Mouse (Mus musculus): ENCODE measurements around the gene Tnni1.

Gene Tnni1

DNA sequence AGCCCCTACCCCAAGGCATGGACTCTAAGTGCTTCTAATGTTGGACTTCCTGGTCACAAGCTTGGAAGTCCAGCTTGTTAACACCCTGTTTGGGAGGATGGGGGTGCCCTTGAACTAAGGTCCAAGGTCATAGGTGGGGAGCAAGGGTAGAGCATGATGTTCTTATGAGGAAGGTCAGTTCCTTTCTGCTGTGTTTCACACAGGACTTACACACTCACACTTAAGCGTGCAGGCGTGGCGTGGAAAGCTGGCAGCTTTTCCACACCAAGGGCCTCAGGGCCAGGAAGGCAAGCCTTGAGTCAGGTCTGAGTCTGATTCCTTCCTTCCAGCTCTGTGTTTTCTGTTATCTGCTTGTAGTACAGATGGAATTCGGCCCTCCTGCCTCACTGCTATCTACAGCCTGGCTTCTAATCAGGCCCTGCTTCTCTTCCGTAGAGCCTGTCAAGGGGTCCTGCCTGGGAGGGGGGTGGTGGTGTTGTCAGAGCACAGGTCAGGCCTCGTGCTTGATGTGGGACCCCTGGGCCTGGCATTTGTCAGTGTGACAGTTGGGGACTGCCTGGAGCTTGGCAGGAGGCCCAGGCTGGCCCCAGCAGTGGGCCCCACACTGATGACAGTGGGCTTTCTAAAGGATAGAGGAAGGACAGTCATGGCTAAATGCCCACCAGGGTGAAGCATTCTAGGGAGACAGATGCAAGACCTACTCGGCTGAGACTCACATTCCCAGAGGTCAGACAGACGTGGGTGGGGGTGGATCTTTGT lies 21.1 kb downstream of the Tnni1 start:
- in situ Hi-C loops (cut with MboI; ENCODE audit: unreplicated experiment in 2 of 2), result loop anchor here in 1 of 2 experiments (25.0 kb wide), 1 partner anchor 1238 kb away; the partner anchor contains the start of gene Kdm5b

DNA sequence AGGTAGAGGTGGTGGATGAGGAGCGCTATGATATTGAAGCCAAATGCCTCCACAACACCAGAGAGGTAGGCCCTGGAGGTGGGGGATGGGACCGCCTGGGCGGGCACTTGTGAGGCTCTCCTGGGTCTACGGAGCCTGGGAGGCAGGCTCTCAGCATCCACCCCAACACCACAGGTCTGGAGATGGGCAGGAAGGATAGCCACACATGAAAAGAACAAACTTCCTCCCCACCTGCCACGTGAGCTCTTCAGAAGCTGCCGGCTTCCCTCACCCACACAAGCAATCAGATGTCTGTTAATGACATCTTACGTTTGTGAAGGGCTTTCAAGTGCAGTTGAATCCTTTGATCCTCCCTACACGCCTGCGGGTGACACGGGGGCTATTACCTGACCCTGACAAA lies 28.3 kb downstream of the Tnni1 start:
- in situ Hi-C loops (cut with MboI; ENCODE audit: unreplicated experiment in 2 of 2), result loop anchor here in 1 of 2 experiments (25.0 kb wide), 1 partner anchor 1245 kb away; the partner anchor contains the start of gene Kdm5b

DNA sequence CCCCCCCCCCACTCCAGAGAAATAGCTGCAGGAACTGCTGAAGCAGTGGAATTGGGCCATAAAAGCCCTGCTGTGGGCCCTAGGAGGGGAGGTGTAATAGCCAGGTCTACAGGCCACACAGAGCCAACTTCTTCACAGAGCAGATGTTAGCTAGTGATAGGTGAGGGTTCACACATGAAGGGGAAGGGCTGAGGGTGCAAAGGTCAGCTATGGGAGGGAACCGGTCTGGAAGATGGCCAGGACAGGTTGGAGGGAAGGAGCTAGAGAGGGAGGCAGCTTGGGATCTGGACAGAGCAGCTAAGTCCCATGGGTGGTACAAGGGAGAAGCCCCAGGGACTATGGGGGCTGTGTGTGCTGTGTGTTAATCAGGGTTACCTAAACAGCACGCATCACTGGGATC lies 30.9 kb downstream of the Tnni1 start:
- in situ Hi-C loops (cut with MboI; ENCODE audit: unreplicated experiment in 2 of 2), result loop anchor here in 1 of 2 experiments (25.0 kb wide), 1 partner anchor 1248 kb away; the partner anchor contains the start of gene Kdm5b

DNA sequence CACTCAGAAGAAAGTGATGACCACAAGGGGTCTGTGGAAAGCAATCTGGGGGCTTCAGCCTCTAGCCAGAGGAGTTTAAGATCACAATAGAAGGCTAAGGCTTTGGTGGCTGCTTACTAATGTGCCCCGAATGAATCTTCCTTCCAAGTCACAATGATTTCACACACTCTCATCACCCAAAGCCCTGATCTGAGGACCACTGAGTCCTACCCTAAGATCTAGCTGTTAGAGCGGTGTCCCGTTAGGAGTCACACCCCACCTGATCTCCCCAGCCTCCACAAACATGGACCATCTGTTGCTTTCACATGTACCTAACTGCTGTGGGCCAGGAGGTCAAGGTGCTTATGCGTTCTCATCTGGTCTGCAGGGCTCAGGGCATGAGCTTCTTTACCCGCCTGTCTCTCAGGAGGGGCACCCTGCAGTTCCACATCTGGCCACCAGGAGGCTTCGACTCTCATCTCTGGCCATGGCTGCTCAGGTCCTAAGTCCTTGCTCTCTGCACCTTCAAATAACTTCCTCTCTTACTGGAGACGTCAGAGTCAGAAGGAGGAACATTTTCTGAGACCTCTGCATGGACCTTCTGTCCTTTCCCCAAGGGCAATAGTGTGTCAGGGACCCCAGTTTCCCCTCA lies 31.9 kb downstream of the Tnni1 start:
- in situ Hi-C loops (cut with MboI; ENCODE audit: unreplicated experiment in 2 of 2), result loop anchor here in 1 of 2 experiments (25.0 kb wide), 1 partner anchor 1249 kb away; the partner anchor contains the start of gene Kdm5b

DNA sequence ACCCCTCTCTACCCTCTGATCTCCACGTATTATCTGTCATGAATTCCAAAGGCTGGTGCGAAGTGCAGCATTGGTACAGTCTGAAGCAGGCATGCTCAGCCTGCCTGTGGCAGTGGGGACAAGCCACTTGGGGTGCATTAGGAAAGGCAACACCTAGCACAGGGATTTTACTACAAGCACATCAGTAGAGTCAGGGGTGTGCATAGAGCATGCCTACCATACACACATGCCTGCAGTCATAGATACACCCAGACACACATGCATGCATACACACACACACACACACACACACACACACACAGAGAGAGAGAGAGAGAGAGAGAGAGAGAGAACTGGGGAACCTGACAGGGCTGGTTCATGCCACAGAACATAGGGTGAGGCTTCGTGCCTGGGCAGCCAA lies 33.0 kb downstream of the Tnni1 start:
- in situ Hi-C loops (cut with MboI; ENCODE audit: unreplicated experiment in 2 of 2), result loop anchor here in 1 of 2 experiments (25.0 kb wide), 1 partner anchor 1250 kb away; the partner anchor contains the start of gene Kdm5b

DNA sequence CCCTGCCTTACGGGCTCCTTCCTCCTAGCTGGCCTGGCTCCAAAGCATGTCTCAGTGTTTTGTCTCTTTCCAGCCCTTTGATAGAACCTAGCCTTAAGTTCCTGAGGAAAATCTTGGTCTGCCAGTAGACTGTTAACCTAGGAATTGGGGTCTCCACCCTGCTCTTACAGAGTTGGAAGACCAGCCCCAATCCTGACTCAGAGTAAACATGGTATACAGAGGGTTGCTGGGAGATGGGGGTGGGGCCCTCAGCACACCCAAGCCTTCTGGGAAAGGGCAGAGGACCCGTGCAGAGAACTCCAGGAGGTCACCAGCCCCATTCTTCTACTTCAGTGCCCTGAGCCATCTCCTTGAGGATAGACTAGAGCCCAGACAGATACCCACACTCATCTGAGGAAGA lies 33.4 kb downstream of the Tnni1 start:
- in situ Hi-C loops (cut with MboI; ENCODE audit: unreplicated experiment in 2 of 2), result loop anchor here in 1 of 2 experiments (25.0 kb wide), 1 partner anchor 1250 kb away; the partner anchor contains the start of gene Kdm5b

DNA sequence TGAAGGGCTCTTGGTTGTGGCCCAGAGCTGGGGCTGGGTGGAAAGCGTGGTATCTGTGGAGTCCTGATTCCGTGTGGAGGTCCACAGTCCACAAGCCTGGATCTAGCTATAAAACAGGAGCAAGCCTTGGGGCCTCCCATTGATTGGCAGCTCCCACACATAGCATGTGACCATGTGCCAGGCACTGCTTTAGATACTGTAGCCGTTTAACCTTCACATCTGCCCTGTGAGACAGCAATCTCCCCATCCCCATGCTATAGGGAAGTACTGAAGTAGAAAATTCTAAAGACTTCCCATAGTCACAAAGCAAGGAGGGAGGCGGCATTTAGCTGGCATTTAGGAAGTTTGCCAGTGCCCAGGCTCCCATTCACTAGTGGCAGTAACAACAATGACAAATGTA lies 33.8 kb downstream of the Tnni1 start:
- in situ Hi-C loops (cut with MboI; ENCODE audit: unreplicated experiment in 2 of 2), result loop anchor here in 1 of 2 experiments (25.0 kb wide), 1 partner anchor 1251 kb away; the partner anchor contains the start of gene Kdm5b

DNA sequence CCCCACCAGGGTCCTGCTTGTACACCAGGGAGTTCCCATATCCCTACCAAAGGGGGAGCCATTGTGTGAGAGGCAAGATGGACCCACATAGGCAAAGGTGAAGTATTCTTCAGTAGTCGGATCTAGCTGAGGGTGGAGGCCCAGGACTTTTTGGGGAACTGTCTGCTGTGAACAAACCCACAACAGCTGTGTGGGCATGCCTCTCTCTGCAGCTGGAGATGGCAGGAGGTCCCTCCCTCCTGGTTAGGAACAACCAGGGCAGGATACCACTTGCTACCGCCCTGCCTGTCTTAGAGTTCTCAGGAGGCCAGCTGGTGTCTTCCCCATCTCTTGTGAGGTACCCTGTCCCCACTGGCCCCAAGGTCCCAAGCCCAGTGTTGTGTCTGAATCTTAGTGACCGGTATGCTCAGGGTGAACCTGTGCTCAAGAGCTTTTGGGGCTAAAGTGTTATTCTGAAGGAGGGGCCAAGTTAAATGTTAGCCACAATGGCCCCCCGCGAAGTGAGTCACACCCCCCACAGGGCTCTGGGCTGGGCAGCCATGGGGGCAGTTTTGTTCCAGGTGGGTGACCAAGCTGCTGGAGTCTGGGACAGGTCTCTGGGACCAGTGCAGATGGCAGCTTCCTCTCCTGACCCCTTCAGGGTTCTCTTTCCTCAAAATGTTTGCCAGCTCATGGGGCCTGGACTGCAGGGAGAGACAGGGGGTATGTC lies 34.6 kb downstream of the Tnni1 start:
- in situ Hi-C loops (cut with MboI; ENCODE audit: unreplicated experiment in 2 of 2), result loop anchor here in 1 of 2 experiments (25.0 kb wide), 1 partner anchor 1252 kb away; the partner anchor contains the start of gene Kdm5b

DNA sequence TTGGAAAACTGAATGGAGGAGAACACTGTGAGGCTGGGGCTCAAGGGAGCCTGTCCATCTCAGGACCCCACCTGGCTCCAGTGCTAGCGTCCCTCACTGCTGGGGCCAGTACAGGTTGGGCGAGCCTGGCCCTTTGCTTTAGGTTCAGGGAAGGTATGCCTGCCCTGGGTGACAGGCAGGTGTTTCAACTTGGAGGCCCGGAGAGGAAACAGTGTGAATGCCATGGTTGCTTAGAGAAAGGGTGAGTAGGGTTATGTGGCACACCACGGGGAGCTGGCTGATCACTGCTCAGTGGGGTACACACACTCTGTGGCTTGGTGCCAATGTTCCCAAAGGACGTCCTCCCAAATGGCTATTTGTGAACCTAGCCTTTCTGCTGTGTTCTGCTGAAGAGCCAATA lies 35.3 kb downstream of the Tnni1 start:
- in situ Hi-C loops (cut with MboI; ENCODE audit: unreplicated experiment in 2 of 2), result loop anchor here in 1 of 2 experiments (25.0 kb wide), 1 partner anchor 1252 kb away; the partner anchor contains the start of gene Kdm5b

DNA sequence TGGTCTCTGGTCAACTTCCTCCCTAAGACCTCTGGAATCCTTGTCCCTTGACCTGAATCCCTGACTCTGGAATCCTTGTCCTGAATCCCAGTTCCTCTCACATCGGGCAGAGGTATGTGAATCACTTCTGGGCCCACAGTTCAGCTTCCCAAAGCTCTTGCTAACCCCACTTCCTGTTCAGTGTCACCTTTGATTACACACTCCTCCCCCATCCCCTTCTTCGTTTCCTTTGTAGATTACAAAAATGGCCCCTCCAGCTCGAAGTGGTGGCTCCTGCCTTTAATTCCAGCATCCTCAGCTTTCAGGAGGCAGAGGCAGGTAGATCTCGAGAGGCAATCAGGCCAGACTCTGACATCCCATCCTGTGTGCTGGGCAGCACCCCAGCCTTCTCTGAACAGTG lies 38.4 kb downstream of the Tnni1 start:
- in situ Hi-C loops (cut with MboI; ENCODE audit: unreplicated experiment in 2 of 2), result loop anchor here in 1 of 2 experiments (25.0 kb wide), 1 partner anchor 1255 kb away; the partner anchor contains the start of gene Kdm5b

DNA sequence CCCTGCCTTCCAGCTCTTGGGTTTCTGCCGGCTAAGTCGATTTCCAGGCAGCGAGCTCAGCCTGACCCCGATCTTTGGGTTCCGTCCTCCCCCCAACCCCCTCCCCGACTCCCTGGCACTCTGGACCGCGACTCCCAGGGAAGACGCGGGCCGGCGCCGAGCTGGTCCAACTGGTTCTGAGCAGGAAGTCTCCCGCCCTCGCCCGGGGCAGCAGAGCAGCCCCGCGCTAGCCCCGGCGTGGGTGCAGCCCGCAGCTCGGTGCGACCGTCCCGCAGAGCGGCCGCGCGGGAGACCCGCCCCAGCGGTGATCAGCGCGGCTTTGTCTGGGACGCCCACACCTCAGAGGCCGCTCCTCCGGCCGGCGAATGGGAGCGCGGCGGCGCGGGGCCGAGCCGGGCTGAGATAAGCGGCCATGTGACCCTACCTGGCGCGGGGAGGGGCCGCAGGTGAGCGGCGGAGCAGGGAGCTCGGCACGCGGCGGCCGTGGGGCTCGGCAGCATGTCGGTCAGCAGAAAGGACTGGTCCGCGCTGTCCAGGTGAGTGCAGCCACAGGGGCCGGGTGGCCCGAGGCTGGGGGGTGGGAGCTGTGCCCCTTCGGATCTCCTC lies 39.4 kb downstream of the Tnni1 start, which contains the start of gene Lad1:
Gene Lad1 (plus strand): TSS at position 118 of the 606 bp plus-strand sequence.
- in situ Hi-C loops (cut with MboI; ENCODE audit: unreplicated experiment in 2 of 2), result loop anchor here in 1 of 2 experiments (25.0 kb wide), 1 partner anchor 1256 kb away; the partner anchor contains the start of gene Kdm5b

DNA sequence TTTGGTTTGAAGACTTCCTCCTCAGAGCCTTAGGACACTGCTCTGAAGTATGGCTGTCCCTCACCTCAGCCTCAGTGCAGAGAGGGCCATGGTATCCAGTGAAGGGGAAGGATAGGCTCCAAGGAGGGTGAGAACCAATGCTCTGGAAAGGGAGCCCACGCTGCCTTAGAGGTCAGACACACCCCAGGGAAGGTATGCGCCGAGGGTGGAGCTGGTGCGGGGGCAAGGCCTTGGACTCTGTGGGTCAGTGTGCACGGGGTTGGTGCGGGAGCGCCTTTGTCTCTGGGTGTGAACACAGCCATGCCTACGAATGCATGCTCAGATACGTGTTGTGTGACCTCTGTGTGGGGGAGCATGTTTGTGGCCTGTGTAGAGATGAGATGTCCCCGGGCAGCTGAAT lies 40.8 kb downstream of the Tnni1 start:
- in situ Hi-C loops (cut with MboI; ENCODE audit: unreplicated experiment in 2 of 2), result loop anchor here in 1 of 2 experiments (25.0 kb wide), 1 partner anchor 1258 kb away; the partner anchor contains the start of gene Kdm5b

DNA sequence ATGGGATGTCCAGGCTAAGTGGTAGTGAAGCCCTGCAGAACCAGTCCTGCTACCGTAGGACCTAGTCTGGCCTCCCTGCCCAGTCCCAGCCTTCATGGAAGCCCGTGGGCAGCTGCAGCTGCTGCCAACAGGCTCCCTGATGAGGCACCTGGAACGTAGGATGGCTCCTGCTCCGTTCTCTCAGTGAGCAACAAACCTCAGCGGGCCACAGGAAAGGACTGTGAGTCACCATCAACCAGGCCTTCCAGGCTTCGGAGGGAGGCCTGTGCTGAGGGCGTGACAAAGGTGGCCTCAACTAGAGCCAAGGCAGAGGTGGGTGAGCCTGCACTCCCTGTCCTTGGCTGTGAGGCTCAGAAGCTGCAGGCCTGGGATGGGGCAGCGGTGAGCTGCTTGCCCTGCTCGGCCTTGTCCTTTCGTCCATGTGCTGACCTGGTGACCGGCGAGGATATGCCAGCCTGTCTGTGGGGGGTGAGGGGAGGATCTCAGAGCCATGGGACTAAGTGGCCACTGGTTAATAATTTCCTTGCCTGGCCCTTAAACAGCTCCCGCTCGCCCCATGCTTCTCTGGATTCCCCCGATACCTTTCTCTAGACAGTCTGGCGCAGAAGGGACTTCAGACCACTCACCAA lies 41.6 kb downstream of the Tnni1 start:
- in situ Hi-C loops (cut with MboI; ENCODE audit: unreplicated experiment in 2 of 2), result loop anchor here in 1 of 2 experiments (25.0 kb wide), 1 partner anchor 1259 kb away; the partner anchor contains the start of gene Kdm5b

DNA sequence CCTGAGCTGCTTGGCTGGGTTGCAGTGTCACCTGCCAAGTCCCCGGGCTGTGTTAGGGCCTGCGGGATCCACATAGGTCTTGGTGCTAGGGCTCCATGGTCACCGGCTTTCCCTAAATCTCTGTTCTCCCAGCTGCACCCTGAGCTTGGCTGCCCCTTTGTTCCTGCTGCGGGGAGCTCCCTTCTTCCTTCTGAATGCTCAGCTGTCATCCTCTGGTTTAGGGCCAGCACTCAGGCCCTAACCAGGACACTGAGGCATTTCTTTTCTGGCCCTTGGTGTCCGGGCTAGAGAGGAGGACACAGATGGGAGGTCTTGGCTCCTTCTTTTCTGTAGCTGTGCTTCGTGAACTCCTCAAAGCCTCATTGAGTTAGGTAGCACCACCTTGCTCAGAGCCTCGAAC lies 42.5 kb downstream of the Tnni1 start:
- in situ Hi-C loops (cut with MboI; ENCODE audit: unreplicated experiment in 2 of 2), result loop anchor here in 1 of 2 experiments (25.0 kb wide), 1 partner anchor 1259 kb away; the partner anchor contains the start of gene Kdm5b

DNA sequence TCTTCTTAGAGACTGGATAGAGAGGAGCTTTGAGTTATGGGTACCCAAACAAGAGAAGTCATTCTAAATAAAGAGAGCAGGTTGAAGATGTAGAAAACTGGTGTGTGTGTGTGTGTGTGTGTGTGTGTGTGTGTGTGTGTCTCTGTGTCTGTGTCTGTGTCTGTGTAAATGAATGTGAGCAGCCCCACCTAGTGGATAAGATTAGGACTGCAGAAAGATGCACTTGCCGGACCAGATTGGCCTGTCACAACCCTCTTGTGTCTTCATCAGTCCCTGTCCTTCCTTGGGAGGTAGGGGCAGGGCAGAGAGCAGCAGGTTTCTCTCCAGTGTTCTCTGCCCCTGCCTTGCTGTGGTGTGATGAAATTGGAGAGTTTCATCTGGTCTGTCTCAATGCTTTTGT lies 49.7 kb downstream of the Tnni1 start:
- in situ Hi-C loops (cut with MboI; ENCODE audit: unreplicated experiment in 2 of 2), result no loop called here

DNA sequence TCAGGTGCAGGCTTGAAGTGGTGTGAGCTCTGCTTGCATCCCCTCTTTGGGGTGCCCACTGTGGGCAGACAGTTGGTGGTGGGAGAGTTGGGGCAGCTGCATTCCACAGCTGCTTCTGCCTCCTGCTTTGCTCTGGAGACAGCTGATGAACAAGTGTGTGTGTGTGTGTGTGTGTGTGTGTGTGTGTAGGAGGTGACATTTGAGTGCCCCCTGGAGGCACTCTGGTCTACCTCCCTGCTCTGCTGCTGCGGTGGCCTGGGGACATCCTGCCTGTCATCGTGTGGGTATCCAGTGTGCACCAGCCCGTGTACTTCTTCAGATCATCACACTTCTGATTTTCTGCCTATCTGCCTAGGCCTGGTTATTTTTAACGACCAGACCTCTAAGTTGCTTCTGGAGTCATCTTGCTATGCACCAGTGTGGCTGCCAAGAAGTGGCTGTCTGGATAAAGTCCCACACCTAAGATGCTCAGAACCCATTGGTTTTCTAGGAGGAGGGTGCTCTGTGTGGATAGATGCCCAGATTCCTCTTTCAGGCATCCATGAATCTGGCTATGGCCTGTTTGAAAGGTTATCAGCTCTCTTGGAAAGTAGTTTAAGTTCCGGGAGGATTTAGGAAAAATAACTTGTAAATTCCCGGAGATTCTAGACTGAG lies 55.1 kb downstream of the Tnni1 start:
- in situ Hi-C loops (cut with MboI; ENCODE audit: unreplicated experiment in 2 of 2), result no loop called here

DNA sequence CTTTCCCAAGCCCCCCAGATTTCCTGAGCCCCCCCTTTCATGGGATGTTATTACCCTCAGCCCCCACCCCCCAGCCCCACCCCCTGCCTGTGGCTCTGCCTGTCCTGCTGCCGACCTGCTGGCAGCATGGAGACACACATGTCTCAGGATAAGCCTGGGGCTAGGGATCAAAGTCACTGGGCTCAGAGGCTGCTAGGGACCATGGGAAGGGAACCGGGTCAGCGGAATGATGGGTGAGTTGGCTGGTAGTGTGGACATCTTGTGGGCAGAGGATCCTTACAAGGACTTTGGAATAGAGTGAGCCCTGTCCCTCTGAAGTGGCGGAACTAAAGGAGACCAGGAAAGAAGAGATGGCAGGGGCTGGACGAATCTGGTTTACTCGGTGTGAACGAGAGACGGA lies 55.7 kb downstream of the Tnni1 start:
- in situ Hi-C loops (cut with MboI; ENCODE audit: unreplicated experiment in 2 of 2), result no loop called here

DNA sequence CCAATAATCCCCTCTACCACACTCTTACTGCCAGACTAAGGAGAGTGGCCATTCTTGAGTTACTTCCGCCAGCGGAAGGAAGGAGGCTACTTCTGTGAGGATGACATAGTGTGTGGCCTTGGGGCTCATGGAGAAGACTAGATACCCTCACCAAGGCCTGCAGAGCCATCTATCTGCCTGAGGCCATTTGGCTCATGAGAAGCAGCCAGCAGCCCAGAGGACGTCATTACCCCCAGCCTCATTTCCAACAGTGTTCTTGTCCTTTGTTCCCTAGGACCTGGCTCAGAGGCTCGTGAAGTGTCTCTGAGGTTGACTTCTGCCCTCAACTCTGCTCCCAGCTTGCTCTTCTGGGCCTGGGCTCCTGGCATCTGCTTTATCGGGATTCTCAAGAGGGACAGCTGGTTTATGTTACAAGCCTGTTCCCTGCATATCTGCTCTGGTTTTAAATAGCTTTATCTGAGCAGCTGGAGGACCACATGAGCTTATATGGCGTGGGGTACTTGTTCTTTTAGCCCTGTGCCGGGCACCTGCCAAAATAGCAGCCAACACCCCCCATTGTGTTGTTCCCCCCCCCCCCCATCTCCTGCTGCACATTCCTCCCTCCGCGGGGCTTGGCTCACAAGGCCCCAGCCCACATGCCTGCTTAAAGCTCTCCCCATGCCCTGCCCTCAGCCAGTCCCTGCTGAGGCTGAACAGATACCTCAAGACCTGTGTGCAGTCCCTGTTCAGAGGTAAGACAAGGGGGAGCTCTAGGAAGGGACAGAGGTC lies 56.7 kb downstream of the Tnni1 start, which contains the start of gene Tnnt2:
Gene Tnnt2 (plus strand): TSS at position 639 of the 768 bp plus-strand sequence.
- in situ Hi-C loops (cut with MboI; ENCODE audit: unreplicated experiment in 2 of 2), result no loop called here
